8 mouse cellular contexts compared by ENCODE assay signal in genomic region chr16:16599586-16600401, GRCm38 (mm10). TPM values are rescaled to one million over a fixed set of nuclear protein-coding genes. Genes with fewer than 3 reads are reported as not detected.
DNase-seq lines count a peak whose midpoint lies in the region; ATAC-seq lines count a peak whose summit lies in the region.

No protein-coding gene starts in this region.

- H3K9ac ChIP-seq in hindbrain, embryonic 12.5 days: peak overlapping the region; percentile 78

- WGBS in hindbrain, embryonic 12.5 days: under 1% methylated on average over 72 of the region's 77 CpGs

- peak overlapping the region; percentile 70 for H3K4me3 ChIP-seq in hindbrain, embryonic 12.5 days

- no peak overlapping the region for H3K27ac ChIP-seq in hindbrain, embryonic 12.5 days

- 0 out of 2 replicates have a peak, but pooled peaks cover 5% of the 10 kb centered on the region for H3K4me1 ChIP-seq in hindbrain, embryonic 12.5 days

- H3K4me2 ChIP-seq in hindbrain, embryonic 12.5 days (replicated peaks): peak overlapping the region; percentile 94

- H3K27me3 ChIP-seq in hindbrain, embryonic 12.5 days: no peaks in the 10 kb centered on the region

- peak; percentile 91 for ATAC-seq in hindbrain, embryonic 12.5 days (ENCODE audit: low FRiP score)
- ATAC-seq in activated CD4-positive, CD25-positive, alpha-beta regulatory T cell, adult 4 months: no peak

- DNase-seq in ZHBTc4 (ENCODE audit: low read depth, low spot score): peak; percentile 78
- DNase-seq in cerebellum, postnatal 14 days: peak; percentile 42 to 47
- DNase-seq in frontal cortex, postnatal 36 days (ENCODE audit: low spot score in 2 of 2): peak; percentile 24 to 28
- DNase-seq in layer of hippocampus, postnatal 36 days: peak; percentile 13 to 15
- peak; percentile 69 to 84 for DNase-seq in lung, postnatal 4 days
- peak; percentile 27 to 52 for DNase-seq in right cerebral cortex, adult 2 months (ENCODE audit: low spot score in 2 of 2)

- no peaks in the 10 kb centered on the region for H3K9me3 ChIP-seq in hindbrain, embryonic 12.5 days (replicated peaks)

- H3K36me3 ChIP-seq in hindbrain, embryonic 12.5 days: no peaks in the 10 kb centered on the region

RNA-seq across cellular contexts. Expression of gene Fgd4, which starts 0.6 kb away (rescaled TPM):
- polyA plus RNA-seq in hindbrain, embryonic 12.5 days (2016; fragmentation: Nextera tagmentation; extraction: Ambion mirVana): 23.6 and 24.7 TPM in 2 replicates
- total RNA-seq in layer of hippocampus, postnatal 36 days (2021): 10 to 100 TPM; 49.9 to 53.2 TPM
- under 1 TPM in 1 of 2 experiments, not detected in 1; 0.24 TPM for polyA plus RNA-seq in activated CD4-positive, CD25-positive, alpha-beta regulatory T cell, adult 4 months (2017; shearing (Covaris generic))

Comparison
In these comparisons a context has a peak if more than half of its experiments do, and no peak if none do; other contexts are left out.
1. DNase-seq: peak in every context shown above with its lines; median percentile 78 in ZHBTc4; 76 in lung, postnatal 4 days; 44 in cerebellum, postnatal 14 days; 40 in right cerebral cortex, adult 2 months; 26 in frontal cortex, postnatal 36 days; 14 in layer of hippocampus, postnatal 36 days.
2. RNA of gene Fgd4, which starts 0.6 kb away (polyA plus RNA-seq): 23.6 to 24.7 TPM in hindbrain, embryonic 12.5 days; 0.24 TPM in activated CD4-positive, CD25-positive, alpha-beta regulatory T cell, adult 4 months; every median in the first group is over 10 times any median in the second.